Comparison of ENCODE assay signal across 9 mouse cellular contexts in the genomic region with DNA sequence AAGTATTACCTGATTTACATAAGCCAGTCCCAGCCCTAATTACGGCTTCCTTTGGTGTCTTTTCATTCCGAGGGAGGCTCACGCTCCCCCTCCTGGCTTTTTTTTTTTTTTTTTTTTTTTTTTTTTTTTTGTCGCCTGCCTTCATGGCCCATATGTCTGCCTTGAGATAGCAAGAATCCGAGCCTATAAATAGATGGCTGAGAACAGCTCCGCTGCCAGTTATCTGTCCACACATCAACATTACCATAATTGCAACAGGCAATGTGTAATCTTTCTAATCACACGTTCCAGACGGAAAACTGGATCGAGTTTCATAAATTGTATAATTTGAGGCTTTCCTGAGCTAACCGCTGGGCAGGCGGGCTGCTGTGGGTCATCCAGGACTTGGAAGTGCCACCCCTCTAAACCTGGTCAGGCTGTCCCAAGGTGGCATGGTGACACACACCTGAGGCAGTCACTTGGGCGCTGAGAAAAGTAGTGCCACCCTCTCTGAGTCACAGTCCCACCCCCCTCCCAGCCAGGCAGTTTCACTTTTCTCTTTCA.
DNase-seq lines count a peak whose midpoint lies in the region; ATAC-seq lines count a peak whose summit lies in the region.
"Had no signal": no experiment of that assay in that cellular context is flagged by ENCODE, and none has a peak within 500 bp of the region (broad histone marks: within the 10 kb centered on the region; RNA-seq: fewer than 3 reads in every experiment).

No protein-coding gene starts in this region.

- no peak for DNase-seq in kidney, adult 18-20 months
- peak; percentile 89 for DNase-seq in brain, adult 2 months (ENCODE audit: low read depth, low spot score)
- DNase-seq in spleen, postnatal 4 days (ENCODE audit: low spot score in 2 of 2): no peak
- no peak for DNase-seq in embryo, embryonic 11 days

- H3K4me1 ChIP-seq in kidney, embryonic 15.5 days: peaks cover 35% of the 10 kb centered on the region
- H3K4me1 ChIP-seq in heart, embryonic 16.5 days (ENCODE audit: control insufficient read depth, insufficient read depth, low read length): peaks cover 11% of the 10 kb centered on the region
- peaks cover 37% of the 10 kb centered on the region for H3K4me1 ChIP-seq in limb, embryonic 12.5 days (replicated peaks)
- peaks cover 32% of the 10 kb centered on the region for H3K4me1 ChIP-seq in neural tube, embryonic 12.5 days

- no peak for ATAC-seq in kidney, embryonic 15.5 days (replicated peaks; ENCODE audit: low FRiP score)
- peak; percentile 49; the same call in 1 of the 2 replicates for ATAC-seq in heart, embryonic 16.5 days (replicated peaks; ENCODE audit: extremely low read depth, insufficient read depth, low FRiP score)
- no peak for ATAC-seq in limb, embryonic 12.5 days (ENCODE audit: insufficient number of reproducible peaks, insufficient read depth, low FRiP score, low TSS enrichment, low read depth)
- no peak for ATAC-seq in neural tube, embryonic 12.5 days (ENCODE audit: low FRiP score, low read depth)

- H3K4me2 ChIP-seq in kidney, embryonic 15.5 days: peak overlapping the region; percentile 52
- peak overlapping the region; percentile 56 for H3K4me2 ChIP-seq in heart, embryonic 16.5 days (ENCODE audit: low read depth, low read length)
- peak overlapping the region; percentile 45 for H3K4me2 ChIP-seq in limb, embryonic 12.5 days
- peak overlapping the region; percentile 48 for H3K4me2 ChIP-seq in neural tube, embryonic 12.5 days (replicated peaks)

- H3K9ac ChIP-seq in kidney, embryonic 15.5 days: no peak overlapping the region
- H3K9ac ChIP-seq in heart, embryonic 16.5 days (ENCODE audit: low read length): no peak overlapping the region
- H3K9ac ChIP-seq in limb, embryonic 12.5 days (replicated peaks): no peak overlapping the region
- no peak overlapping the region for H3K9ac ChIP-seq in neural tube, embryonic 12.5 days

- peaks cover 42% of the 10 kb centered on the region for H3K27me3 ChIP-seq in kidney, embryonic 15.5 days
- H3K27me3 ChIP-seq in heart, embryonic 16.5 days (ENCODE audit: control insufficient read depth, insufficient read depth, low read length): peaks cover 55% of the 10 kb centered on the region
- H3K27me3 ChIP-seq in limb, embryonic 12.5 days: peaks cover 34% of the 10 kb centered on the region
- H3K27me3 ChIP-seq in neural tube, embryonic 12.5 days (replicated peaks): peaks cover 25% of the 10 kb centered on the region; the same call in 1 of the 2 replicates

- H3K36me3 ChIP-seq in kidney, embryonic 15.5 days: no peaks in the 10 kb centered on the region
- no peaks in the 10 kb centered on the region for H3K36me3 ChIP-seq in heart, embryonic 16.5 days (ENCODE audit: control insufficient read depth, insufficient read depth)
- H3K36me3 ChIP-seq in limb, embryonic 12.5 days: no peaks in the 10 kb centered on the region
- H3K36me3 ChIP-seq in neural tube, embryonic 12.5 days: no peaks in the 10 kb centered on the region

- H3K4me3 ChIP-seq in kidney, embryonic 15.5 days (replicated peaks): peak overlapping the region; percentile 16
- peak overlapping the region; percentile 5 for H3K4me3 ChIP-seq in heart, embryonic 16.5 days (ENCODE audit: low read length)
- peak overlapping the region; percentile 8; the same call in 1 of the 2 replicates for H3K4me3 ChIP-seq in limb, embryonic 12.5 days (replicated peaks)
- H3K4me3 ChIP-seq in neural tube, embryonic 12.5 days: no peak overlapping the region

- no peak overlapping the region for H3K27ac ChIP-seq in kidney, embryonic 15.5 days
- H3K27ac ChIP-seq in heart, embryonic 16.5 days (ENCODE audit: low read length): no peak overlapping the region
- no peak overlapping the region for H3K27ac ChIP-seq in limb, embryonic 12.5 days
- no peak overlapping the region for H3K27ac ChIP-seq in neural tube, embryonic 12.5 days
- H3K27ac ChIP-seq: macrophage had no signal

- 12% methylated on average over 12 of the region's 12 CpGs for WGBS in kidney, embryonic 15.5 days
- 6% methylated on average over 12 of the region's 12 CpGs for WGBS in heart, embryonic 16.5 days
- WGBS in limb, embryonic 12.5 days: 8% methylated on average over 12 of the region's 12 CpGs
- WGBS in neural tube, embryonic 12.5 days: 12% methylated on average over 12 of the region's 12 CpGs

- no peaks in the 10 kb centered on the region for H3K9me3 ChIP-seq in kidney, embryonic 15.5 days (replicated peaks)
- H3K9me3 ChIP-seq in heart, embryonic 16.5 days (replicated peaks; ENCODE audit: control insufficient read depth, low read length): no peaks in the 10 kb centered on the region
- H3K9me3 ChIP-seq in limb, embryonic 12.5 days: no peaks in the 10 kb centered on the region
- H3K9me3 ChIP-seq in neural tube, embryonic 12.5 days: no peaks in the 10 kb centered on the region
